In genomic region chr5:115908251-115908650, GRCm38 (mm10) we compare ENCODE assay signal across 8 mouse cellular contexts.
DNase-seq lines count a peak whose midpoint lies in the region; ATAC-seq and TF ChIP-seq lines count a peak whose summit lies in the region.

No protein-coding gene starts in this region.

- DNase-seq in cerebellum, adult 11 months = peak; percentile 53
- DNase-seq in cerebellum, adult 8-10 months = peak; percentile 59
- DNase-seq in left cerebral cortex, postnatal 4 days = peak; percentile 60
- no peak for DNase-seq in adrenal gland, adult (ENCODE audit: inconsistent age in 2 of 2, low spot score in 1 of 2)

- 12% methylated on average over 10 of the region's 10 CpGs for WGBS in olfactory bulb, adult 2 months

- peaks cover 27% of the 10 kb centered on the region for H3K4me1 ChIP-seq in olfactory bulb, adult 2 months (ENCODE audit: control insufficient read depth, insufficient read depth, low read length)

- no peak for TF ChIP-seq CTCF in olfactory bulb, adult 2 months (IDR thresholded peaks at IDR 0.05; ENCODE audit: insufficient read depth, low read depth, low read length)

- TF ChIP-seq POLR2A in olfactory bulb, adult 2 months (IDR thresholded peaks at IDR 0.05; ENCODE audit: insufficient read depth, low read depth, low read length) = peak; percentile 30; the same call in 1 of the 2 replicates

- peak overlapping the region; percentile 86 for H3K27ac ChIP-seq in olfactory bulb, adult 2 months (ENCODE audit: insufficient read depth, low read depth, low read length)

- peak overlapping the region; percentile 86 for H3K4me3 ChIP-seq in olfactory bulb, adult 2 months (ENCODE audit: insufficient read depth, low read depth, low read length)

- intact Hi-C loops in left cerebral cortex, postnatal 4 days (cut with DNase I) = no loop called here

- ATAC-seq in cerebellum, adult (ENCODE audit: insufficient number of reproducible peaks, low FRiP score, low TSS enrichment) = no peak; the same call in 1 of the 2 replicates
- peak; percentile 45 for ATAC-seq in frontal cortex, adult (ENCODE audit: low TSS enrichment)
- ATAC-seq in erythroblast, adult 5-6 weeks (replicated peaks; ENCODE audit: low FRiP score, poor library complexity, severe bottlenecking) = no peak

Comparison
In these comparisons a context has a peak if more than half of its experiments do, and no peak if none do; other contexts are left out.
1. DNase-seq: peak in cerebellum, adult 11 months (single experiment), cerebellum, adult 8-10 months (single experiment) and left cerebral cortex, postnatal 4 days (single experiment); none in adrenal gland, adult (0 of 2).